Mouse (Mus musculus) cerebellum, adult 2 months (tissue): ENCODE measurements at regions not wholly inside any gene's neighbourhood (a gene's known extent, or its start where the extent isn't known, plus 50 kb on each side); places are given as distances from the start of the nearest gene placed in this dataset.

Source experiments
- CTCF ChIP-seq: fragments of 200-500 bp; IDR thresholded peaks from 2 replicates; pipeline ENCODE4 v1.5.1; 2011; ENCODE audit warnings: low read depth, mild to moderate bottlenecking, control low read depth, low read length, moderate library complexity, borderline replicate concordance; ENCODE audit not compliant: insufficient read depth
- POLR2A ChIP-seq: fragments of 200-500 bp; IDR thresholded peaks from 2 replicates; pipeline ENCODE4 v1.6.1; 2011; ENCODE audit warnings: low read length, control low read depth, borderline replicate concordance; ENCODE audit not compliant: insufficient read depth

DNA sequence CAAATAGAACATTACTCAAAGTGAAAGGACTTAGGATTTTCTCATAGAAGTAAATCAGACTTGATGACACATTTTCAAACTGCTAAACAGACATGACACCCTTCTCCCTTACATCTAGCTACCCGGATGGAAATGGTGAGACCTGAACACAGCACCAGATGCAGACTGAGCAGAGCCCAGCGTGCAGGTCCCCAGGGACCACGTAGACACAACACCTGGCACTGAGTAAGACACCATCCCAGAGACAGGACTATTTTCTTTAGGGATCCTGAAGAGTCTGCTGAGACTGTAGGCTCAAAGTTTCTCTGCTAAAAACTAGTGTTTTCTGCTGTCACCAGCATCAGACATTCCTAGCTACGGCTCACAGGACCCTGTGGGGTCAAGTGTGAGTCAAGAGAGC, 207.2 kb upstream of the Unc93a2 start:
- no peak for TF ChIP-seq POLR2A
- no peak for TF ChIP-seq CTCF
